Mouse (Mus musculus): ENCODE measurements around the gene Cnot6.

Cnot6 gene

DNA sequence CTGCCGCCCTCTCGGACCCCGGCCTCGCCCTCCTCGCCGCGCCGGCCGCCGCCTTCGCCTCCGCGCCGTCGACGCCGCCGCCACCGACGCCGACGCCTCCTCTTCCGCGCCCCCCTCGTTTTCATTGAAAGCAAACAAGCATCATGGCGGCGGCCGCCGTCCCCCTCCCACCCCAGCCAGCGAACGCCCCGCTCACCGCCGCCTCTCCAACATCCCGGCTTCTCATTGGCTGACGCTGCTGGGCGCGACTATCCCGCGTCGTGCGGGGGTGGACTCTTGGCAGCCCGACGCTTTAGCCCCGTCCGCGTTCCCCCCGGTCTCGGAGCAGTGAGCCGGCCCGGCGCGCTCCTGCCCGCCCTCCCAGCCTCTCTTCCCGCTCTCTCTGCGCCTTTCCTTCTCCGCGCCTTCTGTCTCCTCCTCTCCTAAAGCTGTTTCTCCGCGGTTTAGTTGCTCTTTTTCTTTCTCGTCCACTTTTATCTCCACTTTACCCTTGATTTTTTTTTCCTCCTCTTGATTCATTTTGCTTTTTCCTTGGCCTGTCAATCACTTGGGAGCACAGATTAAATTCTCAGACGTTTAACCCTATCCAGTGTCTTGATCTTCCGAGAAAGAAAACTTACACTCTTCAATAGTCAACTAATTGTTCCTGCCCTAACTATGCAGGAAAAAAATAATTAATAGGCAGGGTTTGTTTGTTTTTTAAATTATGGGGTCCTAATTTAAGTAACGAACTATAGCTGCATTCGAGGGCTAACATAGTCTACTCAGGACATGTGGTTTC is at the start of gene Cnot6:
Cnot6 (minus strand) TSS at position 169 of the 781 bp plus-strand sequence.
- peak; percentile 98 for DNase-seq

DNA sequence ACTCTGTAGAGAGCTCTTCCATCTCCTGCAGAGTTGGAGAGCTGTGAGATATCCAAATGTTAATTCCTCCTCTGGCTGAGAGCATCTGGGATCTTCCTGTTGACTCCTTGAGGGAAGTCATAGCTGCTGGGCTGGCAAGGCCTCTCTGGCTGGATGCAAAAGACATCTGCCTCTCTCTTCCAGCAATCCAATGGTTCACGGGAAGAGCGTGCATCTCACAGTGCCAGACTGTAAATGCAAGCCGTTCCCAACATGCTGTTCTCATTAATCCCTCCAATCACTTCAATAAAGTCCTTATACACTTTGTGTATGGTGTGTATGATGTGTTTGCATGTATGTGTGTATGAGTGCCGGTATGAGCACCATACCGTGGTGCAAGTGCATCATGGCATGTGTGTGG is 48.6 kb upstream of the Cnot6 start:
- no peak for DNase-seq

DNA sequence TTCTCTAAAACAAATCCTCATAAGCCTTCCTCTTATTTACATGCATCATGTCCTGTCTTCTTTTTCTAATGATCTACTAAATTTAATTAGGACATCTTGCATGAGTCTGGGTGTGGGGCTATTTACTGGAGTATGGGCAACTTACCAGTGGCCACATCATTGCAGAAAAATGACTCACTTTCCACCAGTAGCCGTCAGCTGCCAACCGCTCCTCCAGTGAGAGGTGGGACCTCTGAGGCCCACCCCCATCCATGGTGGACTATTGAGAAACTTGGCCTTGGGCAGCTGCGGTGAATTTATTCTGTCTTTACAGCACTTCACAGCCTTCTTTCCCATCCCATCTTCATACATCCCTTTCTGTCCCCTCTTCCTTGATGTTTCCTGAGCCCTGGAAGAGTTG is 45.6 kb upstream of the Cnot6 start:
- no peak for DNase-seq

DNA sequence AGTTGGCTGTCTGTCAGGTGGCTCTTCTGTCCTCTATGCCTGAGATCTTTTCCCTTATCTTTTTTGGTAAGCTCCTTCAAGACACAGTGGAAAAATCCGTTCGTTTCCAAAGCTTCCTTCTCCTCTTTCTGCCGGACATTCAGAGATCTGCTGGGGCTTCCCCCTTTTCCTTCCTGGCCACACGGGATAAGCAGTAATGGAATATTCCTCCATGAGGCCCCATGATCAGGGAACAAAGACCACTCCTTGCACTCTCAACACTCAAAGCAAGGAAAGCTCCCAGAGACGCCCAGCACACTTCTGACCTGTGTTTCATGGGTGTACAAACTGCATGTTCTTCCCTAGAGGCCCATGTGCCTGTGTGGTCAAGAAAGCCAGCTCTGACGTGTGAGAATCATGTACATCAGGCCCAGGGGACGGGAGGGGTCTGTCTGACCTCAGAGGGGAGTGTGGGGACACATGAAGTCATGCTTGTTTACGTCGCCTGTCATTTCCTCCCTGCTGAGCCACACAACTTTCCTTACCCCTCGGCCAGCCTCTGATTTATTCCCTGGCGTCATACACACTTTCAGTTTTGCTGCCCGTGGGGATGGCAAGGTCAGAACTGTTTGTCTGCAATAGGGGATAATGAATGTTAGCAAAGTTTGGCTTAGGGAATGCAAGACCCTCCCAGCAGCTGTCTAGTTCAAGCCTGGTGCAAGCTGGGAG is 42.6 kb upstream of the Cnot6 start:
- no peak for DNase-seq

DNA sequence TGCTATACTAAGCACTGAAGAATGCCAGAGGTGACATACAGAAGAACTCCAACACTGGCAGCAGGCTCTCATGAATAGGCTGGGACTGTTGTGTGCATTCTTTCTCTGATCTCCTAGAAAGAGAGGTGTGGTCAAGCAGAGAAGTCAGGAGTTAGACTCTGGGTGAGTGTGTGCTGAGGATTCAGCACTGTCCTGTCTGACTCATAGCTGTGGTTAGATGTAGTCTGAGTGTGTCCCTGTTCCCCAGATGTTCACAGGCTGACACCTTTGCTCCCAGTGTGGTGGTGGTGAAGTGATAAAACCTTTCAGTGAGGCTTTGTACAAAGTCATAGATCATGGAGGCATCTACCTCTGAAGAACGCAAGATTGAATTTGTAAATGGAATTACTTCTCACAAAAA is 34.2 kb upstream of the Cnot6 start:
- no peak for DNase-seq

DNA sequence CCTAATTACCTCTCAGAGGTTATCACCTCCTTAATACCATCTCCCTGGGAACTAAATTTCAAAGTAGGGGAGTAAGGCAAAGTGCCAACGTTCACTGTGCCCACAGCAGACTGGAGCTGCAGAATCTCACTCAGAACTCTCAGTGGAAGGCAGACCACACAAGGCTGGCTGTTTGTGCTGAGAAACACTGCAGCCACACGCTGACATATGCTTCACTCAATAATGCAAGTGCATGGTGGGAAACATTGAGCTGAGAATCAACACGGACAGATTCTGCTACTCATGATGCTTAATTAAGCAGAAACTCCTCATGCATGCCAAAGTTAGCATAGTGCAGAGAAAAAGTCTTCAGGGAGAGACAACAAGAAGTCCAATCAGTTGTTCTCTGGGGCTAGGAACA is 33.3 kb upstream of the Cnot6 start:
- DNase-seq, result no peak

DNA sequence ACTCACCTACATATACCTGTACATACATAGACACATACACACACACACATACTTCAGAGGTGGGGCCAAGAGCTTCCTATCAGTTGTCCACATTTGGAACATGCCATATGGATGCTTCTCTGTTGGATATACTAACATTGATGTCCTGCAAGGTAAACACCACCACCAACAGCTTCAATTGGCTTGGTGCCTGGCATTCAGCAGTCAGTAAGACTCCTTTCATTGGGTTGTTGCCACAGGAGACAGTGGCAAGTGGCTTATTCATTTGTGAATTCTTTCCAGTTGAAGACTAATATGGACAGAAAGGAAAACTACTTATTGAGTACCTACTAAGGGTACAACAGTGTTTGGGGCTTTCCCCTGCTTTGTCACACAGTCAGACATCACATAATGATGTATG is 32.5 kb upstream of the Cnot6 start:
- peak; percentile 41 to 43 for DNase-seq

DNA sequence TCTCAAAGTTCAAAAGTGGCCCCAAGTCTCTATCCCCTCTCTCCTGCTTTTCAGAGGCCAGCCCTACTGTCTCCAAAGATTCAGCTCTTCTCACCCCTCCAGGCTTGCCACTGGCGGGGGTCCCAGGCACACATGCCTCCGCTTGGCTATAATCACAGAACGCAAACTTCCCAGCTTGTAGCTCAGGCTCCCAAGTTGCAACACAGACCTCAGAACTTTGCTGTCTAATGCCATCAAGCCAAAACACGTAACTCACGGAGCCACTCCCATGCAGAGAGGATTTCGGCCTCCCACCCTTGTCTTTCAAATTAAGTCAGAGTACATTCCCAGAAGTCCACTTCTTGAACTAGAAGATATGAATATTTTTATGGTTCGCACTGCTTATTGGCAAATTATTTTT is 31.1 kb upstream of the Cnot6 start:
- DNase-seq, result no peak

DNA sequence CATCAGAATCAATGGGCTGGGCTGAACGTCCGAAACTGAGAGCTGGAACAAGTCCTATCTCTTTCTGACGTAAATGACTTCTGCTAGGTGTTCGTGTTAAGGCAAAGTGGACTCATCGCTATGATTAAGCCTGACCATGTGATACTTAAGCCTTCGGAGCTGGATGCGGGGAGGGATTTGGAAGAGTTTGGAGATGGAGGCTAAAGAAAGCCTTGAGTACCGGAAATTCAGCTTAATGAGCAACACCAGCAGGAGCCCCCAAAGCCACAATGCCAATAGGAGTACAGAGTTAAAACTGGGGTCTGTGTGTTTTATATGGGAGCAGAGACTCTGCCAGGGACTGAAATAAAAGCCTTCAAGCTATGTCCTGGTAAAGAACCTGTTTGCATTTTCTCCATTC is 29.7 kb upstream of the Cnot6 start:
- DNase-seq, result no peak

DNA sequence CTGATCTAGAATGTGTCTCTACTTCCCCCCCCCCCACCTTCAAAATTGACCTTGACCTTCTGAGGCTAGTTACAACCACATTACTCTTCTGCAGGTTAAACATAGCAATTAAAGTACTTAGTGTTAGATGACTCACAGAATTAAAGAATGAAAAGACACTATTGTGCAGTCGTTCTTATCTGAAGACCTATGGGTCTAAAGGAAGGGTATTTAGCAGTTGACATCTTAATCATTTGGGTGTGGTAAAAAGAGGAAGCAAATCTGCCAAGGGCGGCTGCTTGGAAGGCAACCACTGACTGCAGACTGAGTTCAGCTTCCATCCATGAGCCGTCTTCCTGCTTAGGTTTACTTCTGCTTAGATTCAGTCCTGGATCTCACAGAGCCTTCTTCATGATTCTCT is 27.3 kb upstream of the Cnot6 start:
- no peak for DNase-seq

DNA sequence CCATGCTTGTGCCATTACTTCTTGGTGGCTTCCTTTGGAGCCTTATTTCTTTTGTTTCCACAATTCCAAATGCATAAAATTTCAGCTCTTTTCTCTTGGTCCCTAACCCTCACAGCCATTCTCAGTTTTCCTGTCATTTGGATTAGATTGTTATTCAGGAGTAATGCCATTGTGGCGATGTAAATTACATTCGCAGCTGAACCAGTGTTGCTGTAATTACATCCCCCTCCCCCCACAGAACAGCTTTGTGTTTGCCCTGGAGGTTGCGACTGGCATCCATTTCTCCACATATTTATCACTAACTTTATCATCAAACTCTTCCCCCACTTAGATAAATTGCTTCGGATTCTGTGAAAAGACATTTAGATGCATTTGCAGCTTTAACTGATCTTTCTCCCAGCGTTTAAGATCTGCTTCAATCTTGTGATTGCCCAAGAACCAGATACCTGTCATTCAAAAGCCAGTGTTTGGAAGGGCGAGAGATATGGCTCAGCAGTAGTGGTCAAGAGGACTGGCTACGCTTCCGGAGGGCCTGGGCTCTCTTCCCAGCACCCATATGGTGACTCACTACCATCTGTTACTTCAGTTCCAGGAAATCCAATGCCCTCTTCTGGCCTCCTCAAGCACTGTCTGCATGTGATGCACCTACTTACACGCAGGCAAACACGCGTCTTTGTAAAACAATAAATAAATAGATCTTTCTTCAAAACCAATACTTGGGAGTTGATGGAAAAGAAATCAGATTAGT is 26.3 kb upstream of the Cnot6 start:
- peak; percentile 55 to 63 for DNase-seq

DNA sequence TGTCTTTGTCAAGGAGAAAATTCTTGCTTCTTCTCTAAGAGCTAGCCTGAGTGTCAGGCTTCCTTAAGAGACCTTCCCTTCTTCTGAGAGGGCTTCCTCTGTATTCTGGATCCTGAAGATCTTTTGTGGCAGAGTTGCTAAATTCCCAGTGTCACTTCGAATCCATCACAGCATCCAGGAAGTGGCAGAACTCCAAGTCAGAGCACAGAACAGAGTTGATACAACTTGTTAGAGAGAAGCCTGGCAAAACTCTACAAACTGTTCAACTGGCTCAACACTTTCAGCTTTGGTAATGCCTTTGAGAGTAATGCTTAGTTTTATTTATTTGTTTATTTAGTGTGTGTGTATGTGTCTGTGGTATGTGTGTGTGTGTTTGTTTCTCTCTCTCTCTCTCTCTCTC is 25.1 kb upstream of the Cnot6 start:
- peak; percentile 32 to 39 for DNase-seq

DNA sequence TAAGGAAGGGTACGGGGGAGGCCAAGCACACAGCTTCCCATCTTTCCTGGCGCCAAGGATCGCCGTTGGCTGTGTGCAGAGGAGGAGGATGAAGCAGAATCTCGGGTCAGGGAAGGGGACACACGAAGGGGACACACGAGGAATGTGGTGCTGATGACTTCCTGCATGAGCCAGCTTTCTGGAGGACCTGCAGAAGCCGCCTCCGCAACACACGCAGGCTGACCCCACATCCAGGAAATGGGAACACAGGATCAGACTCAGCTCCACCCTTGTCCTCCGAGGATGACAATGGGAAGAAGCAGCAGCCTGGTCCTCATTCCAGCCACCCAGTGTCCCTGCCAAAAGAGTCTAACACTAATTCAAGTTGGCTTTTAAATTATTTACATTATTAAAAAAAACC is 22.2 kb upstream of the Cnot6 start:
- no peak for DNase-seq

DNA sequence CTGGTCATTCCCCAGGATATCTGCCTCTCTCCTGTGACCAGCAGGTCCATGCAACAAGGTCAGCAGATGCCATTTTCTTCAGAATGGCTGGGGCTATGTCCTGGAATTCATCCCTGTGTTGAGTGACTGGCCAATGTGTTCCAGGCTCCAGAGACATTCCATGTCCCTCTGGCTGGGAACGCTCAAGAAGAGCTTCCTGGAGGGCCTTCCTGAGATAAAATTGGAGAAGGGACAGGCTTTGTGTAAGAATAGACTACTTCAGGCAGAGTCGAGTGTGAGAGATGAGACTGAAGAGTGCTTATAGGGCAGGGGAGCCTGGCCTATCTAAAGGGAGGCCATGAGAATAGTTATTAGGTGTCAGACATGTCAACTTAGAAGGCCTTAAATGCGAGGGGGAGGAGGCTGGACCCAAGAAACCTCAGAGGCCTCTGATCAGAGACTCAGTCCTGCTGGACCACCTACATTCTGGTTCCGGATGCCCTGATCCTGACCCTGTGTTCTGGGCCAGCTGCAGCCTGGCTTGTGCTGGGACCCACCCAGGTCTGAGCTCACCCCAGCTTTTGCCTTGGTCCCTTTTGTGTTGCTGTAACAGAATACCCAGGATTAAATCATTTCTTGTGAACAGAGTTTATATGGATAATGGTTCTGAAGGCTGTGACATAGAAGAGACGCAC is 17.9 kb upstream of the Cnot6 start:
- DNase-seq, result no peak

DNA sequence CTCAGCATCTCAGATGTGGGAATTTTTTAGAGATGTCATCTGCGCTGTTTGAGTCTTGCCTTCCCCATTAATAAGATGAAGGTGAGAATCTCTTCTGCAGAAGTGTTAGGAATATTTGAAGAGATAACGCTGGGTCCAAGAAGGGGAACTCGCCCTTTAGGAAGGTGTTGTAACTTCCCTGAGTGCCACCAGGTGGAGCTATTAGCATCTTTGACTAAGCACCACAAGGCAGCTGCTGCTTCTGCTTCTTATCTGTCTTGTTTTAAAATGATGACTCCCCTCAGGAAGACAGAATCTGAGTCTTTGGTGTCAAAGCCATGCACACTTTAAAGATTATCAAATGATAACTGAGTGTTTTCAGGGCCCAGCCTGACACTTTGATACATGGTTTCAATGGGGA is 15.4 kb upstream of the Cnot6 start:
- peak; percentile 78 to 79 for DNase-seq

DNA sequence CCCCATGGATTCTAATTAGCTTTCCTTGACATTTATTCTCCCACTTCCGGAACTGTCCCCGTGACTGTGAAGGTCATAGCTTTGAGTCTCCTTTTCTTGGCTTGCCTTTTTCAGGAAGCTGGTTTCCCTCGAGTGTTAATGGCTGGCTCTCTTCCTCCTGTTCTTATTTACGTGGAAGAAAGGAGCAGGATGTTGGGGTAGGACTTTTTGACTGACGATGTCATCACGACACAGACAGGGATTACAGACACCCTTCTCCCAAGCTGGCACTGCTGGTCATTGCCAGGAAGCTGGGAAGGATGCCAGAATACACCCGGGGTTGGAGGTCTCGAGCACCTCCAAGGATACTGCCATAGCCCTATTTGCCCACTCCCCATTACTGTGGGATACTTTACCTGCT is 14.3 kb upstream of the Cnot6 start:
- peak; percentile 37 to 53 for DNase-seq

DNA sequence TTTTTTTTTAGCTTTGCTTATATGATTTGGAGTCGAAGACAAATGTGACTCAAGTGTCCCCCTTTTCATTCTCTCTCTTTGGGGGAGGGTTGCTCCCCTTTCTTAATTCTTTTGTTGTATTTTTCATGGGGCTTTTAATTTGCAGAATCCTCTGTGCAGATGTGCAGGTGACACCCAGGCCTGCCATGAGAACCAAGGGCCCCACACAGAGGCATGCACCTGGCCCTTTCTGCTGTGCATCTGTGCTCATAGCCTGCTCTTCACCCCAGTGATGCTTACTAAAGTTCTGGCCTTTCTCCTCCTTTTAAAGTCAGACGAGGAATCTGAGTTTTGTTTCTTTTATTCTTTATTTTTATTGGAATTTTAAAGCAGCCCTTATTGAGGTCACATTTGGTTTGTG is 12.2 kb upstream of the Cnot6 start:
- DNase-seq, result no peak

DNA sequence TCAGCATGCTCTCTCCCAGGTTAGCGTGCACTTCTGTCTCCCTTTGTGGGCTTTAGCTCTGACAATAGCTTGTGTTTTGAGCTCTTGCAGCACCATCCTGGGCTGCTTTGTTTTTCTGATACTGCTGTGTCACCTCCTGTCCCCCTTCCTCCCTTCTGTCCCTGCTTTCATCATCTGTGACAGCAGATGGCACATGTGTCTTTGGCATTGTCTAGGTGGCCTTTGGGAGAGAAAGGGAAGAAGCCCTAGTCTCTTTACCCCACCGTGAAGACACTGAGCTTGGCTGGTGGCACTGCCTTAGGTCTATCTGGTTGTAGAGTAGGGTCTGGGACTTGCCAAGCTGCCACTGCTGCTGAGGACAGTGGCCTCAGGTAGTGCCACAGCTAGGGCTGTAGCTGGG is 10.8 kb upstream of the Cnot6 start:
- no peak for DNase-seq

DNA sequence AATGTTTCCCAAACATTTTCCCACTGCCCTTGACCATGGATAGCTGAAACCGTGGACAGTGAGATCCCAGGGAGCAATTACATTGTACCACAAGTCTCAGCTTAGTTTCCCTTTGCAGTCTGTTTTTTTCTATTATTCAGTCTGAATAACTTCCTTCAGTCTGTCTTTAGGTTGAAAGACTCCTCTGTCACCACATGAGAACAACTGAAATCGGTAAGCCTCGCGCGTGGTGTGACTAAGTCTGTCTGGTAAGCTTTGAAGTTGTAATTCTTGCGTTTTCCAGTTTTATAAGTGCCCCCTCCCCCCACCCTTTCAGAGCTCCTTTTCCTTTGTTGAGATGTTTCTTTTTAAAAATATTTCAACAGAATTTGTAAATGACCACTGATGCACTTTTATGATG is 10.2 kb upstream of the Cnot6 start:
- DNase-seq, result no peak

DNA sequence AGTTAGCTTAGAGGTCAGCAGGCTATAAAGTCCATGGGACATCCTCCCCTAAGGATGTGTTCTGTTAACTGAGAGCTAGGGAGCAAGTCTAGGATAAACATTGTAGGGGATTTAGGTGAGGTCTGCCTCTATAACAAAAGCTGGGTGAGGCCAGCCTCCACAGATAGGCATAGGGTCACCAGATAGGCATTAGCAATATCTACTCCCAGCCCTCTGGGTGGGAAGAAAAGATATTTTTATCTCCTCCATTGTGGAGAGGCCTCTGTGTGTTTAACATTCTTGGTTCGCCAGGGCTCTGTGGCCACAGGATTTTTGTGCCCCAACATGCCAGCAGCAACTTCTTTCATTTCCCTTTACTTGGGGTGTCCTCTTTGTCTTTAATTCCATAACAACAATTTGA is 8.8 kb upstream of the Cnot6 start:
- DNase-seq, result no peak

DNA sequence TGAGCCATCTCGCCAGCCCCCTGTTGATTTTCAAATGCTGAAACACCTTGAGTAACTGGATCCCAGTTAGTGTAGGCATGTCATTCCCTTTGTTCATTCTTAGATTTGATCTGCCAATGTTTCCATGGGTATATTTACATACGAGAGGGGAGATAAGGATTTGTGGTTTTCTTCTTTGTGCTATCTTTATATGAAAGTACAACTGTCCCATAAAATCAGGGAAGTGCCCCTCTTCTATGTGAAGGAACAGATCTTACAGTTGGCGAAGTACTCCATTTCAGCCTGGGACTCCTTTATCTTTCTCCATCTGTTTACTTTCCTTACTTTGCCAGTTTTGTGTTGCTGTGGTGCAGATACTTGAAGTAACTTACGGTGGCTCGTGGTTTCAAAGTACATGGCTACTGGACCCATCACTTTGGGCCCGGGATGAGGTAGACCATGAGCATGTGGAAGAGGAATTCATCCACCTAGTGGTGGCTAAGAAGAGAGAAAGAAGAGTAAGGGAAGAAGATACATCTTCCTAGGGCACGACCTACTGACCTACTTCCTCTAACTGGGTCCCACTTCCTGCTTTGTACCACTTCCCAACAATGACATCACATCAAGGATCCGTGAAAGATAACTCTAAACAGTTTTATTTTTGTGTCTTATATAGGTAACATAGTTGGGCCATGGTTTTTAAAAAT is 7.1 kb upstream of the Cnot6 start:
- no peak for DNase-seq
